Mouse (Mus musculus) left cerebral cortex, postnatal 10 days (tissue): ENCODE measurements around the gene Fbxo3. TPM values are rescaled to one million over a fixed set of nuclear protein-coding genes. Genes with fewer than 3 reads are reported as not detected.
"Not testable (repeated sequence)": the region's sequence is repeated elsewhere in the genome, so short reads cannot be mapped to it uniquely, and the experiment has no call there.

Source experiments
- DNase-seq, 2 experiments: peaks; one replicate each; pipeline ENCODE4 v3.0.0; 2021 to 2022; ENCODE audit warnings: low spot score in 2 of 2, mixed read lengths in 1 of 2; ENCODE audit errors: extremely low spot score in 1 of 2
- intact Hi-C: fragments of 180-260 bp; cut with DNase I; formaldehyde crosslinking; loops from one replicate; pipeline ENCODE4 v1.15.1; 2025
- total RNA-seq, 2 experiments: library from RNA; stranded (reverse); gene quantifications; 2 replicates each; pipeline ENCODE4 v1.2.3; 2021

Fbxo3 gene
- total RNA-seq = 10 to 100 TPM; 53.6 to 53.8 TPM

DNA sequence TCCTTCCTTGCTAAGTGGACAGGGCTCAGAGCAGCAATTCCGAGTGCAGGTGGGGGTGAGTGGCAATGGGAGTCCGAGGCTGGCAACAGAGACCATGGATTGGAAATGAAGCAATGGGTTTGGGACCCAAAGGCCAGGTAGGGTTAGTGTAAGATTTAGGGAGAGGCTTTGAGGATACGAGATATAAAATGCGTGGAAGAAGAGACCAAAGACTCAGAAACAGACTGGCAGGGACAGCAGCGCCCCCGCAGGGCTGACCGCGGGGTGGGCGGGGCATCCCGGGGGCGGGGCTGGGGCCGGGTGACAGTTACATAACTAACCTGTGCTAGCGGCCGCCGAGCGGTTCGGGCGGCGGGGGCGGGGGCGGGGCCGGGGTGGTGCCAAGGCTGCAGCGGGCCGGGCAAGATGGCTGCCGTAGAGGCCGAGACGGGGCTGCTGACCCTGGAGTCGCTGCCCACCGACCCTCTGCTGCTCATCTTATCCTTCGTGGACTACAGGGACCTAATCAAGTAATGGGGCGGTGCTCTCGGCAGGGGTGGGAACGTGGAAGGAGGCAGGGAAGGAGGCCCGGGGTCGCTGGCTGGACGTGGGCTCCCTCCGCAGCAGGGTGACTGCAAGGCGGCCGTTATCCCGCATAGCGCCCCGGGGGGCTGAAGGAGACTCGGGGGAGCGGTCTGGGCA lies at the start of gene Fbxo3:
TSS of gene Fbxo3 (plus strand) at position 264 of the 681 bp plus-strand sequence.
- peak; percentile 54 to 88 for DNase-seq
- intact Hi-C loops = no loop called here

DNA sequence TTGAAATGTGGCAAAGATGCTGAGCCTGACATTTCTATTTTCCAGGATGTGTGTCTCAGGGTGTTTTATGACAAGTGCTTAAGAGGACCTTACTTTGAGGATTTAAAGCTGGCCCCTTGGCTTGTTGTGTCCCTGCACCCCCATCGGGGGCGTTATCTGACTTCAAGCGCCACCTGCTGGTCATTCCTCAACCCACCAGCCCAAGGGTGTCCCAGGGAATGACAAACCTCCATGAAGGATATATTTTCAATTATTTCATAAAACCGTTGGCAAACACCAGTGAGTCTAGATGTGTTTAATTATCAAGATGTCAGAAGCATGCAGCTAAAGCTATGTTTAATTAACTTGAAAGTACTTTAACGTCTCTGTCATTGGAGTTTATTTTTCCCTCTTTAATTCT lies 45.3 kb upstream of the Fbxo3 start:
- peak; percentile 36 to 83 for DNase-seq
- intact Hi-C loops = loop anchor here (5.0 kb wide), 1 partner anchor 110 kb away; no protein-coding TSS in a partner anchor

DNA sequence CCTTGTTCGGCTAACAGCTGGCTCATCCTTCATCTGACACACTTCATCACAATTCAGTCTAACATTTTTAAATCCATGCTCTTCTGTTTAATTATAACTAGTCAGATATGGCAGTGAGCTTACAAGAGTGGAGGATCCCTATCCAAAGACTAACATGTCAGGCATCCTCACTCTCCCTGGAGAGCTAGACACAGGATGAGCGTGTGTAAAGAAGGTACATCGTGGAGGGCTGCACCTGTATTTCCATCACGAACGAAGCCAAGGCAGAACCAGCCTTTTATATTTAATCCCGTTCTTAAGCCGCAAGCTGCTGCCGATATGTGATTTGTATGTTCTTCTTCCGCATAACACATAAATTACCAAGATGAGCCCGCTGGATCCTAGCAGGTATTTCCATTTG lies 44.4 kb upstream of the Fbxo3 start:
- DNase-seq = no peak
- intact Hi-C loops = loop anchor here (5.0 kb wide), 1 partner anchor 111 kb away; no protein-coding TSS in a partner anchor

DNA sequence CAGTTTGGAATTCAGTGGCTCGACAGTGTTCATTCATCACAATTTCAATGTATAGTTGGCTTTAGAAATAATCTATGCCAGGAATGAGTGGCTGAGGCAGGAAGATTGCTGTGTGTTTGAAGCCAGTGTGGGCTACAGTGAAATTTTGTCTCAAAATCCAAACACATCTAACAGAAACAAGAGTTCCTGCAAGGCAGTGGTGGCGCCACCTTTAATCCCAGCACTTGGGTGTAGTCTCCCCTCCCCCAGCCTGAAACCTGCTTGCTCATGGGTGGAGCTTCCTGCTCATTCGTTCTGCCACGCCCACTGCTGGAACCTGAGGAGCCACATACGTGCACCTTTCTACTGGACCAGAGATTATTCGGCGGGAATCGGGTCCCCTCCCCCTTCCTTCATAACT lies 39.9 kb upstream of the Fbxo3 start:
- DNase-seq, intact Hi-C loops: not testable (repeated sequence)

DNA sequence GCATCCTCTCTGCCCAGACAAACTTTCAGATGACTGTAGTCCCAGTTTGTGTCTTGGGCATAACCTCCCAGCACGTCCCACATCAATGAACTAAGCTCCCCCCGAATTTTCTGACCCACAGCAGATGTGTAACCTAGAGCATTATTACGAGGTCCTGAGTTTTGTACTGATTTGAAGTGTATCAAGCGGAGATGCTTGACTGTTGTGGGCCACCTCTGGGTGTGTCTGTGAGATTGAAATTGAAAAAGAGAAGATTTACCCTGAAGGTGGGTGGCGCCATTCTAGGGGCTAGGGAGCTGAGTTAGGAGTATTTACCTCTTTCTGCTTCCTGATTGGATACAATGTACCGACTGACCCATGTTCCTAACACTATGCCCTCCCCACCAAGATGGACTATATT lies 37.8 kb upstream of the Fbxo3 start:
- intact Hi-C loops = no loop called here

DNA sequence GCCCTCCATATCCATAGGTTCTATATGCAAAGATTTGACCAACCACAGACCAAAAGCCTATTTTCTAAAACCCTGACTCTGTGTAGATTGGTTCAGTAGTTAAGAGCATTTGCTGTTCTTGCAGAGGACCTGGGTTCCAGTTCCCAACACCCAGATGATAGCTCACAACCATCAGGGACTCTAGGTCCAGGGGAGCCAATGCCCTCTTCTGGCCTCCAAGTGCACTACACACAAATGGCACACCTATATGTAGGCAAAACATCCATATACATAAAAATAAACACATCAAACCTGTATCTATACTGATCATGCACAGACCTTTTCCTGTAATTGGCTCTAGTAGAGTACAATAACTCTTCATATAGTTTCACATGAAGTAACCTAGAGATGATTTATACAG lies 36.2 kb upstream of the Fbxo3 start:
- intact Hi-C loops = no loop called here
- DNase-seq = no peak

More for the DNA sequence above, 37.8 kb upstream of the Fbxo3 start:
- DNase-seq = no peak

DNA sequence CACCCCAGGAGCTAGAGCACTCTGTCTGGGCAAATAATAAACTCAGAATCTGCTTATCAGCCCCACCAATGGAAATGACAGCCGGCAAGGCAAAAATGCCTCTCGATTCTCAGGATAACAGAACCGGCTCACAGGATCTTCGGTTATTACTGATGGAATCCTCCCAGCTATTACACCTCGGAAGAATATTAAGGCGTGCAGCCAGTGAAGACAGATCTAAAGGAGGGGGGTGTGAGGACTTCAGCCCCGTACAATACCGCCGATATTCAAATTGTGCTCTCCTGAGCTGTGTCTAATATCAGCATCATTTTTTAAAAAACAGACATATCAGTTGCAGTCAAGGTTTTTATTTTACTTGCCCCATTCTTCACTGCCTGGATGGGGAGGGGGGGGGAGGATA lies 35.4 kb upstream of the Fbxo3 start:
- intact Hi-C loops = no loop called here
- no peak for DNase-seq

DNA sequence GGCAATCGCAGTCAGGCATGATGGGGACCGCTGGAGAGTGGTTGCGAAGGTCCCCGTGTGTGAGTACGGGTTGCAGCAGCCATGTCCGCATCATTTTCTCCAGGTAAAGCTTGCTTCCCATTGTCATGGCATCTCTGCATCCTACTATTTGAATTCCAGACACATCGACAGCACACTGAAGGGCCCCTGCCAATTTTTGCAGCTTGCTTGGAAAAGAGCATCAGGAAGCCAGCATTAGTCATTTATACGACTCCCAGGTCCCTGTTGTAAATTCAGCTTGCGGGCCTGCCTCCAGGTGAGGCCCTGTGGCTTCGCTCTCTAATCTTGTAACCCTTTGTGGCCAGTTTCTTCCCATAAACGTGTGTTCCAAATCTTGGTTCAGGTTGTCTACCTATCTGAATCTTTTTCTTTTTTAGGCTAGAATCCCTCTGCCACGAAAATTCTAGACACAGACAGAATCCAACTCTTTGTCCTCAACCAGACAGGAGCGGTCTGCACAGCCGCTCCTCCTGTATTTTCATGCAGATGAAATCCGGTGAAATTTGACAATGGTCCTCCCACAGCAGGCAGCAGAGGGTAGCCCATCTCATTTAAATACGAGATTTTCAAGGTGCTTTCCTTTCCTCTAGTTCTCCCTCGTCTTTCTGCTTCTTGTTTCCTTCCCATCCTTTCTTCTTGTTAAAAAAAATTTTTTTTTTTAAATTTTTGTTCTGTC lies 34.7 kb upstream of the Fbxo3 start:
- no peak for DNase-seq
- intact Hi-C loops = no loop called here

DNA sequence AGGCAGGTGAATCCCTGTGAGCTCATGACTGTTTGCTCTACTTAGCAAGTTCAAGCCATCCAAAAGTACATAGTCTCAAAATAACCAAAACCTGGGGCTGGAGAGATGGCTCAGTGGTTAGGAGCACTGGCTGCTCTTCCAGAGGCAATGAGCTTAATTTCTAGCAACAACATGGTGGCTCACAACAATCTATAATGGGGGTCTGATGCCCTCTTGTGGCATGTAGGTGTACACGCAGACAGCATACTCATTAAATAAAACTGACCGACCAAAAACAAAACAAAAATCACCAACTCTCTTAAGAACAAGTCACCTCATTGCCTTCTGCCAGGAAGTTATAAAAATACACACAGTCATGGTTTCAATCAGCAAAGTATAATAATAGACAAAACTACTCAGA lies 26.4 kb upstream of the Fbxo3 start:
- no peak for DNase-seq

DNA sequence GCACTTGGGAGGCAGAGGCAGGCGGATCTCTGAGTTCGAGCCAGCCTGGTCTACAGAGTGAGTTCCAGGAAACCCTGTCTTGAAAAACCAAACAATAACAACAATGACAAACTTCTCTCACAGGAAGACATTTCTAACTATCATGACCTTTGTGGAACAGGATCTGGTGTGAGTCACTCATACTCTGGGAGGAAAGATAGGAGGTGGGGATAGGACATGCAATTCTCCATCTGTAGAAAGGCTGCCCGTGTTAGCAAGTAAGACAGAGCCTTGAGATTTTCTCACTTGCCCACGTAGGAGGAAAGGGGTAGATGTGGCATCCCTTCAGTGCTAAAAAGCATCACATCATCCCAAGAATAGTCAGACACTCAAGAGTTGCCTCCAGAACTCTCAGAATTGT lies 25.7 kb upstream of the Fbxo3 start:
- no peak for DNase-seq
- intact Hi-C loops = loop anchor here (10.0 kb wide), 1 partner anchor 437 kb away; the partner anchor contains the start of gene Abtb2

More for the DNA sequence above, 26.4 kb upstream of the Fbxo3 start:
- intact Hi-C loops = loop anchor here (10.0 kb wide), 1 partner anchor 436 kb away; the partner anchor contains the start of gene Abtb2

DNA sequence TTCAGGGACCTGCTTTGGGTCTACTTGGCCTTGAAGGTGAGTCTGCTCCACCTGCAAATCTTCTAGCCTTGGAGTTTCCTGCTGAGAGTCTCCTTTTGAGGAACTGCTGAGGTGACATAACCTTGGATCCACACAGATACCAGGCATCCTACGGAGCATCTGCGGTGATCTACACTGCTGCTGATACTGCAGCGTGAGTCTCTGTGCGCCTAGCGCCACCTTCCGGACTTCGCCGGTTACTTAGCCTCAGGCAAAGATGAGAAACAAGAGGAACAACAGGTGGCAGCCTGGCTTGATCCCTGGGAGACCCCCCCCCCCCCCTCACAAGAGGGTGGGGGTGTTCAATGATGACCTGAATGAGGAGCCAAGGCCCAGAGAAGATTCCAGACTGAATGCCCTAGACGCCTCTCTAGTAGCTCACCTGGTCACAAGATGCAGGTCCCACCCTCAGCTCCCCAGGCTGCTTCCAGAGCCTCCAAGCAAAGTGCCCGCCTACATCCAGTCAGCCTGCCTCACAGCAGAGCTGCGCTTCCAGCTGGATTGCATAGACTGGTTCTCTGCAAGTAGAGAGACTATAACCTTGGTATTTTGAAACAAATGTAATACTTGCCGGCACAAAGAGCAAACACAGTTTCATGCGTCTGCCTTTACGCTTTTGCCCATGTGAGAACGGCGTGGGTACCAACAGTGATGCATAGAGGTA lies 24.7 kb upstream of the Fbxo3 start:
- peak; percentile 44 to 74 for DNase-seq
- intact Hi-C loops = loop anchor here (10.0 kb wide), 1 partner anchor 438 kb away; the partner anchor contains the start of gene Abtb2

DNA sequence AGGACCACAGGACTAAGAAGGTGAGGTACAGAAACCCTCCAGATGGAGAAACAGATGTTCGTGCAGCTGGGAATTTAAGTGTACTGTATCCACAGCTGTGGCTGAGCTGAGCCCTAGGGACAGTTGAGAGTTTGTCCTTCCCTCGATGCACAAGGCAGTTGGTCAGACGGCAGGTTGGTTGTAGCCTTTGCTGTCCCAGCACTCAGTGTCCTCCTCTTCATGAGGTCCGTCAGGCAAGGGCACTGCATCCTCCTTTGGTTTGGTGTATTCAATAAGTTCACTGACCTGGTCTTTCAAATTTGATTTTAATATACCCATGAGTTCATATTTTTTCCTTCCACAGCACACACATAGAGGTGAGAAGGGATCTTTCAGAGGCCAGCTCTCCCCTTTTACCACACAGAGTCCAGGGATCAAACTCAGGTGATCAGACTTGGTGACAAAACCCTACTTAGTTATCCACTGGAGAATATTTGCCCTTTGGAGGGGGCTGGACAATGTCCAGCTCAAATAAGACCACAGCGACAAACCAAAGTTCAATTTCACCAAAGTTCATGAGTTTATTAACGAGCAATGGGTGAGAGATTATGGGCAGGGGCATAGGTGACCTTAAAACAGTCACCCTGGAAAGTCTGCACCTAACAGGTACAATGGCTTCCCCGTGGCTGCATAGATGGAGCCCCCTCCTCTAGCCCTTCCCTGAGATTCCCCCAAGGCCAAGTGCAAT lies 19.6 kb upstream of the Fbxo3 start:
- intact Hi-C loops = loop anchor here (10.0 kb wide), 1 partner anchor 443 kb away; the partner anchor contains the start of gene Abtb2
- DNase-seq = no peak

DNA sequence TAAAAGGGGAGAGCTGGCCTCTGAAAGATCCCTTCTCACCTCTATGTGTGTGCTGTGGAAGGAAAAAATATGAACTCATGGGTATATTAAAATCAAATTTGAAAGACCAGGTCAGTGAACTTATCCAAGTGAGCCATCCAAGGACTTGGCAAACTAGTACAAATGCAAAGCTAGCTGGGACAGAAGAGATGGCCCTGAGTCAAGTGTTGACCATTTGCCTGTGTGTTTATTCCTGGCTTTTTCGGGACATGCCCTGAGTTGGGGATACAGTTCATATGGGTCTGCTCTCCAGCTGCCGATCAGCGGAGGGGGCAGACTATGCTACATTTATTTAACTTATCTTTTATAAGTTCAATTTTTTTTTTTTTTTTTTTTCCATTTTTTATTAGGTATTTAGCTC lies 18.7 kb upstream of the Fbxo3 start:
- DNase-seq = not testable (repeated sequence)
- intact Hi-C loops = loop anchor here (10.0 kb wide), 1 partner anchor 444 kb away; the partner anchor contains the start of gene Abtb2

DNA sequence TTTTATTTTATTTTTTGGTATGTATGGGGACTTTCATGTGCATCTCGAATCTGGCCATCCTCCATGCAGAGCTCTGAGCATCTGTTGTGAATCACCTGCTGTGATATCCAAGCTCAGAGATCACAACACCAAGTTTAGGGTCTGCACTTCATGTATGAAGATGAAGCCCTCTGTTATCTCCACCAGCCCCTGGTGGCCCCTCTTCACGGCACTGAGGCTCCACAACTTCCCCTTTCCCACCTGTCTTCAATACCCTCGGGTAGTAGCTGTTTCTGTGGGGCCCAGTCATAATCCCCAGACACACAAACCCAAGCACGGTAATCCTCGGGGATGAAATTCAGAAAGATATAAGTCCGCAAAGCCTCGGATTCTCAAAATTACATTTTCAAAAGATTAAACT lies 4.4 kb upstream of the Fbxo3 start:
- no peak for DNase-seq
- intact Hi-C loops = no loop called here

DNA sequence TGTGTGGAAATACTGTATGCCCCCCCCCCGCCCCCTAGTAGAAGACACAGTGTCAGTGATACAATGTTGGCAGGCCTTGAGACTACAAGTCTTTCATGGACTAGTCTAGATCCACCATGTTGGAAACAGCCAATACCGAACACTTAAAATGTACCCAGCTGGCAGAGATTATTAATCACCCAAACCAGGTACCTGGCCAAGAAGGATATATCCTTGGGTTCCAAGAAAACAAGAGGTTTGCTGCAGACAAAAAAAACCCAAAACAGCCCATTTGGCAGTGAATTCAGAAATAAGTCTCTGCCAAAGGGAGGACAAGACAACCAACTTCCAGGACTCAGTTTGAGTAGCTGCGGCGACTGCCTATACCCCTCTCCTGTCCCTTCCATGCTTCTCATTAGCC lies 2.9 kb upstream of the Fbxo3 start:
- intact Hi-C loops = no loop called here
- no peak for DNase-seq

DNA sequence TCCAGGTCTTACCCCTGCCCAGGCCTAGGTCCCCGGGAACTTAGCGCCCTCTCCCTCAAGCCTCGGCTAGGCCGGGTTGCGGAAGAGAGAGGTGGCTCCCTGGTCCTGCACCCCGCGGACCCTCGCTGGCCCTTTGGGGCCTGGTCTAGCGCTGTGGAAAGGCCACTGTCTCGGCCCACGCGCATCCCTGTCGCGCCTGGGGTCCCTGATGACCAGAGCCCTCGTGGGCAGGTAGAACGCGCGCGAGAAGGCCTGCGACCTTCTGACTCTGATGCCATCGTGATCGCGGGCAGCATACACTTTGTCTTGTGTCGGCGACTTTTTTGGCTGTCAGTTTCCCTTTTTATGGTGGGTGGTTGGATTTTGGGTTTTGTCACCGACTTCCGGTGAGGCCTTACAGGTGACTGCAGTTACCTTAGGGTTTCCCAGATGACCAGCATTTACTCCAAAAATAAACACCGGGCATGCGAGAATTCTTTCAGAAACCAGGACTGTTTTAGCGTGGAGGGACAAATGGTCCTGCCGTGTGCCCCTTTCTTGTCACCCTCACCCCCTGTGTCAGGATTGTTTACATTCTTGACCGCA lies 710 bp downstream of the Fbxo3 start, which contains the start of gene 4931422A03Rik:
TSS of gene 4931422A03Rik (minus strand) at position 223 of the 585 bp plus-strand sequence.
- DNase-seq = no peak
- intact Hi-C loops = no loop called here

DNA sequence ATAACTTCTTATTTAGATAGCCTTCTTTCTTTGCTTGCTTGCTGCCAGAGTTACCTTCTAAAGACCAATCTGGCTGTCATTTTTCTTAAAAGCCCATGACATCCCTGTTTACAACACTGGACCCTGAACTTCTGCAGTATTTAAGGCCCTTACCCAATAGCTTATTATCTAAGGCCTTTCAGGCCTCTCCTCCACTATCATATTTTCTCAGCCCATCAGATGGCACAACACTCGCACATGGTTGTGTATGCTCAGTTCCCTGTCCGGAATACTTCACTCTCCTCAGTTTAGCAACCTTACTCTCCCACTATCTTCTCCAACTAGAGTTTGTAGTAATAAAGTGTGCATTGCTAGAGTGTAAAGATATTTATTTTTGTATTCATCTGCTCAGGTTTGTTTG lies 1.6 kb downstream of the Fbxo3 start:
- no peak for DNase-seq
- intact Hi-C loops = no loop called here

DNA sequence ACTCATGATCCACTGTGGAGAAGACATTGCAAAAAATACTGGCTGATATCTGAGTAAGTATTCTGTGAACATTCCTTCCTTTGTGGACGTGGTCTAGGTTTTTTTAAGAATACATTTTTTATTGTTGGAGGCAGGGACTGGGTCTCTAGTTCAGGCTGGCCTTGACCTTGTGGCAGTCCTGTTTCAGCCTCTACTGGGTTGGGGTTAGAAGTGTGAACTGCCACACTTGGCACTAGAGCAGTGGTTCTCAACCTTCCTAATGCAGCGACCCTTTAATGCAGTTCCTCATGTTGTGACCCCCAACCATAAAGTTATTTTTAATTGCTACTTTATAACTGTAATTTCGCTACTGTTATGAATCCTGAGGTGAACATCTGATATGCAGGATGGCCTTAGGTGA lies 2.9 kb downstream of the Fbxo3 start:
- intact Hi-C loops = loop anchor here (10.0 kb wide), 2 partner anchors 94 to 394 kb away; partner anchors contain the start of gene A930018P22Rik
- no peak for DNase-seq
